Mouse (Mus musculus) heart, embryonic 11.5 days (tissue): ENCODE results near the gene Tnik. TPM values are rescaled to one million over a fixed set of nuclear protein-coding genes. Genes with fewer than 3 reads are reported as not detected.

Source experiments
- ATAC-seq: fragments of 200-750 bp; cut with Nextera tagmentation; replicated peaks from 2 replicates; pipeline ENCODE4 v1.8.0; 2017; ENCODE audit warnings: moderate library complexity; ENCODE audit not compliant: insufficient number of reproducible peaks, low FRiP score, low TSS enrichment
- H3K27ac ChIP-seq: fragments of 300-500 bp; sonication (generic); 2 replicates; pipeline ENCODE4 v1.5.1; 2014; ENCODE audit warnings: mild to moderate bottlenecking, low read depth, low read length
- H3K27me3 ChIP-seq: fragments of 300-500 bp; sonication (generic); 2 replicates; pipeline ENCODE4 v1.6.1; 2014; ENCODE audit warnings: mild to moderate bottlenecking, low read length, mixed read lengths; ENCODE audit not compliant: control insufficient read depth, insufficient read depth
- H3K36me3 ChIP-seq: fragments of 300-500 bp; sonication (generic); 2 replicates; pipeline ENCODE4 v1.6.1; 2014; ENCODE audit warnings: mild to moderate bottlenecking, low read length, moderate library complexity, mixed read lengths; ENCODE audit not compliant: control insufficient read depth, insufficient read depth
- H3K4me1 ChIP-seq: fragments of 300-500 bp; sonication (generic); 2 replicates; pipeline ENCODE4 v1.6.1; 2014; ENCODE audit warnings: low read length; ENCODE audit not compliant: control insufficient read depth, insufficient read depth
- H3K4me2 ChIP-seq: fragments of 300-500 bp; sonication (generic); 2 replicates; pipeline ENCODE4 v1.6.1; 2014; ENCODE audit warnings: mild to moderate bottlenecking, moderate library complexity
- H3K4me3 ChIP-seq: fragments of 300-500 bp; sonication (generic); 2 replicates; pipeline ENCODE4 v1.5.1; 2014; ENCODE audit warnings: low read depth, low read length
- H3K9ac ChIP-seq: fragments of 300-500 bp; sonication (generic); 2 replicates; pipeline ENCODE4 v1.6.1; 2014; ENCODE audit warnings: mild to moderate bottlenecking, low read depth, low read length, moderate library complexity
- H3K9me3 ChIP-seq: fragments of 300-500 bp; sonication (generic); replicated peaks from 2 replicates; pipeline ENCODE4 v1.6.1; 2016; ENCODE audit warnings: low read length; ENCODE audit not compliant: control insufficient read depth
- WGBS: fragments of 180-500 bp; shearing (Covaris S2); extraction: QIAGEN DNeasy Blood & Tissue Kit; methylation state at CpG from one replicate; pipeline ENCODE4 v1.1.7; 2014; ENCODE audit not compliant: insufficient replicate concordance; 5-methylcytosine and 5-hydroxymethylcytosine counted together
- polyA plus RNA-seq: library from polyadenylated mRNA; unstranded; fragments of >200 nt; fragmentation: Nextera tagmentation; extraction: Ambion mirVana; gene quantifications from 2 replicates; pipeline ENCODE4 v1.2.1, GENCODE M21; 2014

The Tnik gene
- polyA plus RNA-seq, 1 experiment from 2014 or later: 7.6 TPM

DNA sequence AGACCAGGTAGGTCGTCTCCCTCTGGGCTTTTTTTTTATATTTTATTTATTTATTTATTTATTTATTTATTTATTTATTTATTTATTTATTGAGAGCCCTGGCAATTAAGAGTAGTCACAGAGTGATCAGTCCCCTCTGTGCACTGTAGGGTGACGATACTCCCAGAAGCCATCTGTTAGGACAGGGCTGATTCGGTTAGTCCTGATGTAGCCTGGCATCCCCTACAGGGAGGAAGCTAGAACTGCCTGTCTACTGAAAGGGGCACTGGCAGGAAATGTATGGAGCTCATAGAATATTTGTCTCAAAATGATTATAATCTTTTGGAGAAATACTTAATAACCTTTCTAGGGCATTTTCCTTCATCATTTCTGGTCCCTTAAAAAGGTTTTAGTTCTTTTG is 147.3 kb downstream of the Tnik start:
- no peak overlapping the region for H3K4me3 ChIP-seq
- H3K4me1 ChIP-seq: no peaks in the 10 kb centered on the region
- H3K9me3 ChIP-seq: no peaks in the 10 kb centered on the region
- H3K9ac ChIP-seq: no peak overlapping the region
- ATAC-seq: no peak
- 82% methylated on average over 3 of the region's 3 CpGs for WGBS
- no peak overlapping the region for H3K27ac ChIP-seq
- H3K36me3 ChIP-seq: no peaks in the 10 kb centered on the region
- no peaks in the 10 kb centered on the region for H3K27me3 ChIP-seq
- H3K4me2 ChIP-seq: no peak overlapping the region

DNA sequence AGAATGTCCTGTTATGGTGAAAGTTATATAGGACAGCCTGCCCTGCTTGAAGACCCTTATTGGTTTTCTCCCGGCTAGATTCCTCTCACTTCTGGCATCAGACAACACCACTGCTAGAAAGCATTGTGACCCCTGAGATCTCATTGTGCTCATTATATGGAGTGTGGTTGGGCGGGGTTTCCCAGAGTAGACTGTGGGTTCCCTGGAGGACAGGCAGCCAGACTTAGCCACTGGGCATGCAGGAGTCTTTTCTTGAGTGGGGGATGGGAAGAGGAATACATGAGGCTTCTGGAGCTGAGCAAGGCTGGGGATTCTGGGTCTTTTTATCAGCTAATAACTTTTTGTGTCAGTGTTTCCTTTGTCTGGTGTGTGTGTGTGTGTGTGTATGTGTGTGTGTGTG is 153.0 kb downstream of the Tnik start:
- H3K4me1 ChIP-seq: peaks cover 4% of the 10 kb centered on the region; the same call in 1 of the 2 replicates
- no peak for ATAC-seq
- H3K4me3 ChIP-seq: no peak overlapping the region
- H3K27me3 ChIP-seq: no peaks in the 10 kb centered on the region
- no peak overlapping the region for H3K4me2 ChIP-seq
- H3K9me3 ChIP-seq: no peaks in the 10 kb centered on the region
- H3K27ac ChIP-seq: no peak overlapping the region
- WGBS: 60% methylated on average over 2 of the region's 2 CpGs
- no peaks in the 10 kb centered on the region for H3K36me3 ChIP-seq
- H3K9ac ChIP-seq: no peak overlapping the region

DNA sequence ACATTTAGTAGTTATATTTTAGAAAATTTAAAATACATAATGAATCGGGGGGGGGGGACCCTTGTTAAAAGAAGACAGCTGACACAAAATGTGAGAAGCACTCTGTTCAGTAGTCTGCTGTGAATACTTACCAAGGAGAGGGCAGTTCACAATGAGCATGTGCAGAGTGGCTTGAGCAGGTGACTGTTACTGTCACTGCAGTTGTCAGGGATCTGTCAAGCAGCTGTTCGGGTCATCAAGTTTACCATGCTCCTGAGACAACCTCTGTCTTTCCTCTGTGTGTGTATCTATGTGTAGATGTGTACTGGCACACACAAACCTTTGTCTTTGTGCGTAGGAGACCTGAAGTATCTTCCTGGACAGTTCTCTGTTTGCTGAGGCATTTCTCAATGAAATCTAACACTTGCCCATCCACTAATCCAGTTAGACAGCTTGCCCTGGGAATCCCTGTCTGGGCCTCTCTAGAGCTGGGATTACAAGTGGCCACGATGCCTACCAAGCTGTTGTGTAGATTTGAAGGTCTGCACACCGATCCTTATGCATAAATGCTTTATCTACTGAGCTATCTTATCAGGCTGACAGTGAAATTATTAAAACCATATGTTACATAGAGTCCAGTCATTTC is 154.2 kb downstream of the Tnik start:
- no peaks in the 10 kb centered on the region for H3K9me3 ChIP-seq
- no peak overlapping the region for H3K4me2 ChIP-seq
- no peak overlapping the region for H3K9ac ChIP-seq
- WGBS: 75% methylated on average over 5 of the region's 5 CpGs
- no peak for ATAC-seq
- H3K36me3 ChIP-seq: no peaks in the 10 kb centered on the region
- H3K27ac ChIP-seq: no peak overlapping the region
- H3K4me1 ChIP-seq: peaks cover 4% of the 10 kb centered on the region; the same call in 1 of the 2 replicates
- no peak overlapping the region for H3K4me3 ChIP-seq
- no peaks in the 10 kb centered on the region for H3K27me3 ChIP-seq

DNA sequence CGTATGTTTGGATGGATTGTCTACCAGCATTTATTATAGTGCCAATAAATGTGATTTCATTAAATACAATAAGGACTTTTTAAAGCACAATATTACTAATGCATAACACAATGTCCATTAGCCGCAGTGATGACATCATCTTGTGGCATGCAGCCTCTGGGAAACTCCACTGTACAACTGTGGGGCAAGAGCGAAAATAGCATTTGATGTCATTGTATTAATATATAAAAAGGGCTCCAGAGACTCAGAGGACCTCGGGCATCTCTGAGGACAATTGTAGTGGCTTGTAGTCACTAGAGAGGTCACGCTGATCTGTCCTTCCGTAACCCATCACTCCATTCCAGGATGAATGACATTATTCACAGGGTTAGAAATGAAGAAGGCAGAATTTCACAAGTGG is 157.2 kb downstream of the Tnik start:
- Histone ChIP-seq H3K36me3 (no peaks in the 10 kb centered on the region), H3K9me3 (no peaks in the 10 kb centered on the region), H3K4me2 (no peak overlapping the region), H3K4me1 (peaks cover 4% of the 10 kb centered on the region; the same call in 1 of the 2 replicates), H3K4me3 (no peak overlapping the region), H3K27ac (no peak overlapping the region), H3K9ac (no peak overlapping the region), H3K27me3 (no peaks in the 10 kb centered on the region)
- WGBS: 75% methylated on average over 6 of the region's 6 CpGs
- ATAC-seq: no peak

DNA sequence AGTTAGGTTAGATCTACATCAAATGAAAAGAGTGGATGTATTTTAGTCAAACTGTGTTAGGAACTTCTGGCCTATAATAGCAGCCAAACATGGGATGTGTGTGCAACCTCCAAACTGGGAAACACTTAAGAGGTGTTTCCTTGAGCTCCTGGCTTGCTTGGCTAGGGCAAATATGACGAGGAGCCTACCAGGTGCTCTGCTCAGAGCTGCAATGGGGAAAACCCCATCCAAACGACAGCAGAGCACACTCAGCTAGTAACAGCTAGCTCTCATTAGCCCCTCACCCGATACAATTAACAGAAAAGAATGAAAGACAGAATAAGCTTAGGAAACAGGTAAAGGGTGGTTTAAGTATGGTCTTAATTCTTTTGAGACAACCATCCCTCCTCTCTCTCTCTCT is 157.7 kb downstream of the Tnik start:
- Histone ChIP-seq H3K9ac (no peak overlapping the region), H3K4me3 (no peak overlapping the region), H3K4me1 (peaks cover 4% of the 10 kb centered on the region; the same call in 1 of the 2 replicates), H3K4me2 (no peak overlapping the region), H3K9me3 (no peaks in the 10 kb centered on the region), H3K27me3 (no peaks in the 10 kb centered on the region), H3K27ac (no peak overlapping the region), H3K36me3 (no peaks in the 10 kb centered on the region)
- ATAC-seq: no peak
- 52% methylated on average over 3 of the region's 3 CpGs for WGBS

DNA sequence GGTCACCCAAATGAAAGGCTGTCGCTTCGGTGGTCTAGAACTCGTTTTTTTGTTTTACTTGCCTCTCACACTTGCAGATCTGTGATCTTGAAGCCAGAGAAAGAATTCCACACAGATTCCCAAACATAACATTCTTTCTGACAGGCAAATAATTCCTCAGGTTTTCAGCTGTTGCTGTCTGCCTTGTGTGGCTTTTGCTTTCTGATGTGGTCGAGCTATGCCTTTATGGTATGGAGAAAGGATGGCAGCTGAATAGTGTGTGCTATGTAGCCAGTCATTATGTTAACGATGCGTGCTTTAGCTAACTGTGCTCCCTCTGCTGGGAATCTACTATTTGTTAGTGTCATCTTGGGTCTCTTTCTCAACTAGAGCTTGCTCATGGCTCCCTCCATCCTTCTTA is 158.8 kb downstream of the Tnik start:
- no peaks in the 10 kb centered on the region for H3K27me3 ChIP-seq
- peaks cover 4% of the 10 kb centered on the region; the same call in 1 of the 2 replicates for H3K4me1 ChIP-seq
- no peak overlapping the region for H3K9ac ChIP-seq
- H3K9me3 ChIP-seq: no peaks in the 10 kb centered on the region
- H3K27ac ChIP-seq: no peak overlapping the region
- no peak for ATAC-seq
- no peaks in the 10 kb centered on the region for H3K36me3 ChIP-seq
- no peak overlapping the region for H3K4me2 ChIP-seq
- 72% methylated on average over 6 of the region's 6 CpGs for WGBS
- H3K4me3 ChIP-seq: no peak overlapping the region

DNA sequence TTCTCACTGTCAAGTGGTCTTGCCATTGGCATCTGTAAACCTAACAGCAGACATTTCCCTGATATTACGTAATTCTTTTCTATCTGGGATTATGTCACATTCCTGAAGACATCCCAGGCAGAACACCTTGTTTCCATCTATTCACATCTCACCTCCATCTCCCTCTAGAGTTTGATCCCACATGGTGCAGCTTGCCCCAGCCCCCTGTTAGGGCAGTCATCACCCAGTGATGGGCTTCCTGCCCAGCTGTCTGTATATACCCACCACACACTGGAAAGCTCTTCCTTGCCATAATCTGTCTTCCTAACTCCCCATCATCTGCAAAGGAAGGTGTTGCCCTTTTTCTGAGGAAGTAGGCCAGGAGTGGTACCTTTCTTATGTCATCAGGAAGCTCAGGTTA is 159.2 kb downstream of the Tnik start:
- no peak for ATAC-seq
- no peak overlapping the region for H3K27ac ChIP-seq
- H3K4me2 ChIP-seq: no peak overlapping the region
- H3K9me3 ChIP-seq: no peaks in the 10 kb centered on the region
- no peak overlapping the region for H3K4me3 ChIP-seq
- H3K27me3 ChIP-seq: no peaks in the 10 kb centered on the region
- no peak overlapping the region for H3K9ac ChIP-seq
- WGBS: 92% methylated on average over 1 of the region's 1 CpGs
- peaks cover 4% of the 10 kb centered on the region; the same call in 1 of the 2 replicates for H3K4me1 ChIP-seq
- no peaks in the 10 kb centered on the region for H3K36me3 ChIP-seq

DNA sequence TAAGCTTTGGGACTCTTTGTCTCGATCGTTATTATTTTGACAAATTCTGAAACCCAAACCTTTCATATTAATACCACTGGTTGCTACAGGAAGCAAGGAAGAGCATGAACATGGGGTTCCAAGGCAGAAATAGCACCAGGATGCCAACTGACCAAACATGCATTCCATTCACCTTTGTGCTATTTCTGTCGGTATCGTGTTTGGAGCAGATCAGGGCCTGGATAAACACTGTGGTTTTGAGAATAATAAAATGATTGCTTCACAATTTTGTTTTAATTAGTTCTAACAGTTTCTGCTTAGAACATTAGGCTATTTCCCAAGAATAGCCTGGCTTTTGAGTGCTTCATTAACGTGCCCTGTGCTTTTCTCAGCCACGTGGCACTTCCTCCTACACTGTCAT is 162.9 kb downstream of the Tnik start:
- WGBS: 79% methylated on average over 6 of the region's 6 CpGs
- Histone ChIP-seq H3K36me3 (no peaks in the 10 kb centered on the region), H3K4me2 (no peak overlapping the region), H3K27me3 (no peaks in the 10 kb centered on the region), H3K9me3 (no peaks in the 10 kb centered on the region), H3K4me1 (peaks cover under 1% of the 10 kb centered on the region; the same call in 1 of the 2 replicates), H3K4me3 (no peak overlapping the region), H3K9ac (no peak overlapping the region), H3K27ac (no peak overlapping the region)
- ATAC-seq: no peak

DNA sequence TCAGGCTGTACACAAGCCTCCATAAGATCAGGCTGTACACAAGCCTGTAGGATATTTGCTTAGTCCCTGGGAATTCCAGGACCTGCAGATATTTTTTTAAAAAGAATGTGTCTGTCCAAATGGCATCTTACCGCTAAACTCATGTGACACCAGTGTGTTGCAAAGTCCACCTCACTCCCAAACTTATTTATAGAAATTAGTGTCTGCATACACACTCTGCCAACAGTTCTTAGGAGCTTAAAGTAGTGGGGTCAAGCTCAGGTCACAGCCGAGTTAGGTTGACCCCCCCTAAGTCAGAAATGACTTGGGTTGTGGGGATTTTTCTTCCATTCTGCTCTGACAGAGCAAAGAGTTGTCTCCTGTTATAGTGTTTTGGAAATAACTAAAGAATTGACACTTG is 168.4 kb downstream of the Tnik start:
- Histone ChIP-seq H3K4me1 (peaks cover 5% of the 10 kb centered on the region; the same call in 1 of the 2 replicates), H3K4me3 (no peak overlapping the region), H3K9ac (no peak overlapping the region), H3K4me2 (no peak overlapping the region), H3K27ac (no peak overlapping the region), H3K36me3 (no peaks in the 10 kb centered on the region), H3K9me3 (no peaks in the 10 kb centered on the region), H3K27me3 (no peaks in the 10 kb centered on the region)
- WGBS: 46% methylated on average over 2 of the region's 2 CpGs
- ATAC-seq: no peak
